Mouse (Mus musculus): ENCODE data around the gene Tubd1. TPM values are rescaled to one million over a fixed set of nuclear protein-coding genes. Genes with fewer than 3 reads are reported as not detected.

The Tubd1 gene
- polyA plus RNA-seq (2015; fragmentation: Nextera tagmentation; extraction: Ambion mirVana): 8.4 and 8.5 TPM in 2 replicates

DNA sequence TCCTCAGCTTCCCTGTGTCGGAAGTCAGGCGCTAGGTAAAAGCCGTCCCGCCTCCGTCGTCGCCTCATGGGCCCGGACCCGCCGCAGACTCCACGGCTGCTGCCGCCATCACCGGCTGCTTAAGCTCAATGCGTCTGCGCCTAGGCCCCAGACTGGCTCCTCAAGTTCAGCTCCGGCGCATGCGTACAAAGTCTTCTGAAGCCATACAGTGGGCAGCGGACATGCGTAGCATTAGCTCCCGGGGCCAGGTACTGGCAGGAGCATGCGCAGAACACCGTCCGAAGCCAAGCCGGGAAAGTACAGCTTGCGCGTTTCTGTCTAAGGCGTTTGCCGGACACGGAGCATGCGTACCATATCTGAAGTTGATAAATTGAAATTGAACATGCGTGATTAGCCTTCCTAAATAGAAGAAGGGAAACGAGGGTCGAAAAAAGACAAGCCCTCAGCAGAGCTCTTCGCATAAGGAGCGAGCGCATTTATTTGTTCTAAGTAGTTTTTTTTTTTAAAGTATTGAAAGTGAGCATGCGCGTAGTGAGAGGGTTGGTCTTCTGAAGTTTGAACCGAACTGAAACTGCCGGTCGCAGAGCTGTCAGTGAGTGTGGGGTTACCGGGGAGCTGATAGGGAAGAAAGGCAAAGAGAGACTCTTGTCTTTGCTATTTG lies at the start of gene Tubd1, which contains the start of gene Rps6kb1:
TSS of gene Tubd1 (plus strand) at position 353 of the 661 bp plus-strand sequence.
TSS of gene Rps6kb1 (minus strand) at position 167 of the 661 bp plus-strand sequence.
- Histone ChIP-seq H3K9ac (ENCODE audit: low read depth, low read length) (peak within 1 kb of the TSS; percentile 95), H3K36me3 (ENCODE audit: insufficient read depth, low read length) (no peaks in the 10 kb centered on the region), H3K4me3 (replicated peaks; ENCODE audit: low read depth, low read length) (peak within 1 kb of the TSS; percentile 89), H3K4me2 (ENCODE audit: low read length) (peak within 1 kb of the TSS; percentile 72), H3K4me1 (replicated peaks; ENCODE audit: insufficient read depth, low read length) (0 out of 2 replicates have a peak, but pooled peaks cover 3% of the 10 kb centered on the region), H3K9me3 (replicated peaks; ENCODE audit: low read length) (no peaks in the 10 kb centered on the region), H3K27me3 (ENCODE audit: insufficient read depth, low read length) (no peaks in the 10 kb centered on the region), H3K27ac (peak within 1 kb of the TSS; percentile 87)
- WGBS: under 1% methylated on average over 43 of the region's 43 CpGs
- DNase-seq (ENCODE audit: low spot score) (peak; percentile 100), ATAC-seq (replicated peaks; ENCODE audit: low FRiP score, low read depth) (peak; percentile 96)
- no peak for TF ChIP-seq CTCF (IDR thresholded peaks at IDR 0.05; ENCODE audit: low read depth)

- WGBS: 93% methylated on average over 1 of the region's 1 CpGs
- Histone ChIP-seq H3K4me3 (replicated peaks; ENCODE audit: low read depth, low read length) (no peak overlapping the region), H3K4me1 (replicated peaks; ENCODE audit: insufficient read depth, low read length) (no peaks in the 10 kb centered on the region), H3K4me2 (ENCODE audit: low read length) (no peak overlapping the region), H3K9ac (ENCODE audit: low read depth, low read length) (no peak overlapping the region), H3K27me3 (ENCODE audit: insufficient read depth, low read length) (no peaks in the 10 kb centered on the region), H3K27ac (no peak overlapping the region), H3K9me3 (replicated peaks; ENCODE audit: low read length) (no peaks in the 10 kb centered on the region), H3K36me3 (ENCODE audit: insufficient read depth, low read length) (peaks cover 10% of the 10 kb centered on the region)
- no peak for ATAC-seq (replicated peaks; ENCODE audit: low FRiP score, low read depth)
- no peak for DNase-seq (ENCODE audit: low spot score)
- no peak for TF ChIP-seq CTCF (IDR thresholded peaks at IDR 0.05; ENCODE audit: low read depth)
These were observed 47.4 kb upstream of the Tubd1 start for GRCm38 (mm10) chr11:86497356-86497755.

DNA sequence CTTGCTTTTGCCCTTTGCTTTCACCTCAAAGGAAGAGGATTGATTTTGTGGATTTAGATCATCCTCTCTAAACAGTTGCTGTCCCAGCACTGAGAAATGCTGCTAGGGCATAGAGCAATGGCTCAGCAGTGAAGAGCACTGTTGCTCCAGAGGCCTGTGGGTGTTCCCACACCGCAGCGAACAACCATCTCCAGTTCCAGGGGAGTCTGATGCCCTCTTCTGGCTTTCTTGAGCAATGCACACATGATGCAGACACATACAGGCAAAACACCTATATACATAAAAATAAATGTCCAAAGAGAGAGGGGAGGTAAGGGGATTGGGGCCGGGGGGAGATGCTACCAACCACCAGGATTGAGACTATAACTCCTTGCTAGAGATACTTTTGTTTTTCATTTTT lies 46.9 kb upstream of the Tubd1 start:
- 85% methylated on average over 3 of the region's 3 CpGs for WGBS
- no peaks in the 10 kb centered on the region for H3K4me1 ChIP-seq (replicated peaks; ENCODE audit: insufficient read depth, low read length)
- ATAC-seq (replicated peaks; ENCODE audit: low FRiP score, low read depth) (no peak), DNase-seq (ENCODE audit: low spot score) (no peak)
- no peak overlapping the region for H3K9ac ChIP-seq (ENCODE audit: low read depth, low read length)
- H3K9me3 ChIP-seq (replicated peaks; ENCODE audit: low read length): no peaks in the 10 kb centered on the region
- H3K4me2 ChIP-seq (ENCODE audit: low read length): no peak overlapping the region
- peak; percentile 42; the same call in 1 of the 2 replicates for TF ChIP-seq CTCF (IDR thresholded peaks at IDR 0.05; ENCODE audit: low read depth)
- peaks cover 13% of the 10 kb centered on the region for H3K36me3 ChIP-seq (ENCODE audit: insufficient read depth, low read length)
- H3K27me3 ChIP-seq (ENCODE audit: insufficient read depth, low read length): no peaks in the 10 kb centered on the region
- no peak overlapping the region for H3K4me3 ChIP-seq (replicated peaks; ENCODE audit: low read depth, low read length)
- H3K27ac ChIP-seq: no peak overlapping the region

GRCm38 (mm10) chr11:86500795-86501194 lies 44.0 kb upstream of the Tubd1 start:
- no peak overlapping the region for H3K4me3 ChIP-seq (replicated peaks; ENCODE audit: low read depth, low read length)
- ATAC-seq (replicated peaks; ENCODE audit: low FRiP score, low read depth) (no peak), DNase-seq (ENCODE audit: low spot score) (no peak)
- peaks cover 26% of the 10 kb centered on the region for H3K36me3 ChIP-seq (ENCODE audit: insufficient read depth, low read length)
- TF ChIP-seq CTCF (IDR thresholded peaks at IDR 0.05; ENCODE audit: low read depth): no peak
- no peaks in the 10 kb centered on the region for H3K9me3 ChIP-seq (replicated peaks; ENCODE audit: low read length)
- H3K27ac ChIP-seq: no peak overlapping the region
- H3K9ac ChIP-seq (ENCODE audit: low read depth, low read length): no peak overlapping the region
- 85% methylated on average over 1 of the region's 1 CpGs for WGBS
- H3K4me1 ChIP-seq (replicated peaks; ENCODE audit: insufficient read depth, low read length): no peaks in the 10 kb centered on the region
- no peak overlapping the region for H3K4me2 ChIP-seq (ENCODE audit: low read length)
- H3K27me3 ChIP-seq (ENCODE audit: insufficient read depth, low read length): no peaks in the 10 kb centered on the region

- Histone ChIP-seq H3K9me3 (replicated peaks; ENCODE audit: low read length) (no peaks in the 10 kb centered on the region), H3K9ac (ENCODE audit: low read depth, low read length) (no peak overlapping the region), H3K36me3 (ENCODE audit: insufficient read depth, low read length) (peaks cover 28% of the 10 kb centered on the region), H3K4me2 (ENCODE audit: low read length) (no peak overlapping the region), H3K4me3 (replicated peaks; ENCODE audit: low read depth, low read length) (no peak overlapping the region), H3K4me1 (replicated peaks; ENCODE audit: insufficient read depth, low read length) (no peaks in the 10 kb centered on the region), H3K27ac (no peak overlapping the region), H3K27me3 (ENCODE audit: insufficient read depth, low read length) (no peaks in the 10 kb centered on the region)
- ATAC-seq (replicated peaks; ENCODE audit: low FRiP score, low read depth): no peak
- WGBS: 86% methylated on average over 2 of the region's 2 CpGs
- no peak for TF ChIP-seq CTCF (IDR thresholded peaks at IDR 0.05; ENCODE audit: low read depth)
- DNase-seq (ENCODE audit: low spot score): no peak
These were observed 41.7 kb upstream of the Tubd1 start for GRCm38 (mm10) chr11:86503121-86503520.

DNA sequence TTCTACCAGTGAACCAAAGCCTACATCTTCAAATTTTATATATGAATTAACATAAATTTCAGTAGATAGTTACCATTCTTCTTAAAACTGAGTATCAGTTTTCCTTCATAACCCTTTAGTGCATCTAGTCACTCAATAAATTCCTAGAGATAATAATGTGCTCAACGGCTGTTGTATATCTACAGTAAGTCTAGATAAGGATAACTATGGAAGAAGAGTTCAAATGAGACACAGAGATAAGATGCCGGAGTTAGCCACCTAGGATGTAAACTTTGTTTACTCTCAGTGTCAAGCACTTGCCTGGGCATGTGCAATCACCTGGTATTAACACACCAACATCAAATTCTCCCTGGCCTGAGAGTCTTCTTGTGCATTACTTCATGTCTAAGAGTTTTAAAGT lies 37.5 kb upstream of the Tubd1 start:
- no peak for ATAC-seq (replicated peaks; ENCODE audit: low FRiP score, low read depth)

More for the DNA sequence above, 37.5 kb upstream of the Tubd1 start:
- no peak overlapping the region for H3K9ac ChIP-seq (ENCODE audit: low read depth, low read length)
- no peaks in the 10 kb centered on the region for H3K4me1 ChIP-seq (replicated peaks; ENCODE audit: insufficient read depth, low read length)
- no peak for DNase-seq (ENCODE audit: low spot score)
- no peak overlapping the region for H3K27ac ChIP-seq
- TF ChIP-seq CTCF (IDR thresholded peaks at IDR 0.05; ENCODE audit: low read depth): no peak
- H3K9me3 ChIP-seq (replicated peaks; ENCODE audit: low read length): no peaks in the 10 kb centered on the region
- no peaks in the 10 kb centered on the region for H3K27me3 ChIP-seq (ENCODE audit: insufficient read depth, low read length)
- H3K4me3 ChIP-seq (replicated peaks; ENCODE audit: low read depth, low read length): no peak overlapping the region
- peaks cover 53% of the 10 kb centered on the region for H3K36me3 ChIP-seq (ENCODE audit: insufficient read depth, low read length)
- H3K4me2 ChIP-seq (ENCODE audit: low read length): no peak overlapping the region
- 90% methylated on average over 2 of the region's 2 CpGs for WGBS
